15 mouse cellular contexts compared by ENCODE assay signal in the genomic region with DNA sequence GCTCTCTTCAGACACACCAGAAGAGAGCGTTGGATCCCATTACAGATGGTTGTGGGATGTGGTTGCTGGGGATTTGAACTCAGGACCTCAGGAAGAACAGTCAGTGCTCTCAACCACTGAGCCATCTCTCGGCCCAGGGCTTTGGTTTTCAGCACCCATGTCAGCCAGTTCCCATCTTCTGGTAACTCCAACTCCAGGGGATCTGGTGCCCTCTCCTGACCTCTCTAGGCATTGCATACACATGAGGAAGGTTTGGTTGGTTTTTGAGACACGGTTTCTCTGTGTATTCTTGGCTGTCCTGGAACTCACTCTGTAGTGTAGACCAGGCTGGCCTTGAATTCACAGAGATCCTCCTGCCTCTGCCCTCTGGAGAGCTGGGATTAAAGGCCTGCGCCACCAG.
A peak's percentile ranks its signal among the peaks of the same experiment; 100 is the strongest.
DNase-seq lines count a peak whose midpoint lies in the region; ATAC-seq and TF ChIP-seq lines count a peak whose summit lies in the region.
"Had no signal": no experiment of that assay in that cellular context is flagged by ENCODE, and none has a peak within 500 bp of the region (broad histone marks: within the 10 kb centered on the region; RNA-seq: fewer than 3 reads in every experiment).

No protein-coding gene starts in this region.

- H3K9ac ChIP-seq in embryonic facial prominence, embryonic 11.5 days (replicated peaks; ENCODE audit: low read length) = no peak overlapping the region
- H3K9ac ChIP-seq in liver, postnatal 0 days (replicated peaks) = no peak overlapping the region
- no peak overlapping the region for H3K9ac ChIP-seq in forebrain, postnatal 0 days
- H3K9ac ChIP-seq: forebrain, embryonic 13.5 days; neural tube, embryonic 15.5 days had no signal

- ATAC-seq in embryonic facial prominence, embryonic 11.5 days (replicated peaks; ENCODE audit: insufficient number of reproducible peaks, low FRiP score, low TSS enrichment, low read depth) = no peak
- ATAC-seq in liver, postnatal 0 days = 0 out of 2 replicates have a peak, but pooled peaks have one; percentile 25
- ATAC-seq in Patski = no peak
- ATAC-seq in forebrain, postnatal 0 days = no peak
- ATAC-seq: forebrain, embryonic 13.5 days; inflammation-experienced regulatory T-cells, adult 6 months had no signal

- peak; percentile 54 for TF ChIP-seq CTCF in liver, postnatal 0 days (IDR thresholded peaks at IDR 0.05; ENCODE audit: low read depth)
- peak; percentile 52 for TF ChIP-seq CTCF in Patski (IDR thresholded peaks at IDR 0.05)
- no peak for TF ChIP-seq CTCF in forebrain, postnatal 0 days (IDR thresholded peaks at IDR 0.05; ENCODE audit: low read depth)

- no peaks in the 10 kb centered on the region for H3K27me3 ChIP-seq in embryonic facial prominence, embryonic 11.5 days (ENCODE audit: control insufficient read depth, insufficient read depth, low read length)
- H3K27me3 ChIP-seq in embryonic facial prominence, embryonic 10.5 days (replicated peaks; ENCODE audit: low read depth, poor library complexity, severe bottlenecking) = no peaks in the 10 kb centered on the region
- no peaks in the 10 kb centered on the region for H3K27me3 ChIP-seq in liver, postnatal 0 days (ENCODE audit: insufficient read depth, low read length)
- H3K27me3 ChIP-seq in Patski = no peaks in the 10 kb centered on the region
- H3K27me3 ChIP-seq in forebrain, postnatal 0 days (ENCODE audit: insufficient read depth, low read length) = no peaks in the 10 kb centered on the region
- H3K27me3 ChIP-seq: forebrain, embryonic 13.5 days; neural tube, embryonic 15.5 days had no signal

- no peaks in the 10 kb centered on the region for H3K36me3 ChIP-seq in embryonic facial prominence, embryonic 11.5 days (replicated peaks; ENCODE audit: control insufficient read depth, insufficient read depth, low read depth, low read length)
- H3K36me3 ChIP-seq in embryonic facial prominence, embryonic 10.5 days (replicated peaks) = no peaks in the 10 kb centered on the region
- H3K36me3 ChIP-seq in liver, postnatal 0 days (replicated peaks; ENCODE audit: insufficient read depth, low read length) = no peaks in the 10 kb centered on the region
- no peaks in the 10 kb centered on the region for H3K36me3 ChIP-seq in forebrain, postnatal 0 days (ENCODE audit: insufficient read depth)
- H3K36me3 ChIP-seq: neural tube, embryonic 15.5 days had no signal

- no peak overlapping the region for H3K27ac ChIP-seq in embryonic facial prominence, embryonic 11.5 days (replicated peaks; ENCODE audit: low read depth, low read length)
- no peak overlapping the region for H3K27ac ChIP-seq in embryonic facial prominence, embryonic 10.5 days (replicated peaks)
- no peak overlapping the region for H3K27ac ChIP-seq in liver, postnatal 0 days (ENCODE audit: low read depth)
- H3K27ac ChIP-seq in forebrain, postnatal 0 days (ENCODE audit: low read depth, low read length) = no peak overlapping the region
- H3K27ac ChIP-seq: forebrain, embryonic 13.5 days; neural tube, embryonic 15.5 days had no signal

- H3K4me1 ChIP-seq in embryonic facial prominence, embryonic 11.5 days (ENCODE audit: control insufficient read depth, insufficient read depth, low read length) = no peaks in the 10 kb centered on the region
- peaks cover 14% of the 10 kb centered on the region for H3K4me1 ChIP-seq in embryonic facial prominence, embryonic 10.5 days
- 0 out of 2 replicates have a peak, but pooled peaks cover 2% of the 10 kb centered on the region for H3K4me1 ChIP-seq in liver, postnatal 0 days (ENCODE audit: insufficient read depth)
- H3K4me1 ChIP-seq in forebrain, postnatal 0 days (ENCODE audit: insufficient read depth) = no peaks in the 10 kb centered on the region
- H3K4me1 ChIP-seq: forebrain, embryonic 13.5 days had no signal

- CTCF ChIA-PET in Patski (lab: Charles Lee) = no interaction called here

- DNase-seq in embryonic facial prominence, embryonic 11.5 days (ENCODE audit: low spot score) = peak; percentile 10
- DNase-seq in embryonic facial prominence, embryonic 10.5 days (ENCODE audit: low spot score) = no peak
- DNase-seq in liver, postnatal 0 days = no peak
- no peak for DNase-seq in liver
- no peak for DNase-seq in Patski (ENCODE audit: low read depth, low spot score)
- DNase-seq in thymus, postnatal 14 days = peak; percentile 42
- no peak for DNase-seq in forebrain, postnatal 0 days
- no peak for DNase-seq in neural tube, embryonic 10.5 days (ENCODE audit: extremely low spot score, low spot score)
- DNase-seq: cerebellum, adult 8-10 months; gastrocnemius, postnatal 25 days; midbrain, embryonic 14.5 days; right cerebral cortex, postnatal 14 days had no signal

- no peaks in the 10 kb centered on the region for H3K9me3 ChIP-seq in embryonic facial prominence, embryonic 11.5 days (replicated peaks; ENCODE audit: control insufficient read depth, low read length)
- H3K9me3 ChIP-seq in embryonic facial prominence, embryonic 10.5 days = no peaks in the 10 kb centered on the region
- no peaks in the 10 kb centered on the region for H3K9me3 ChIP-seq in liver, postnatal 0 days (ENCODE audit: low read length)
- H3K9me3 ChIP-seq in forebrain, postnatal 0 days (ENCODE audit: low read length) = no peaks in the 10 kb centered on the region
- H3K9me3 ChIP-seq: forebrain, embryonic 13.5 days; neural tube, embryonic 15.5 days had no signal

- in situ Hi-C loops in Patski (cut with MboI; ENCODE audit: low pct_unique_long_range_greater_than_20kb) = loop anchor here (10.0 to 25.0 kb wide), 2 partner anchors 113 to 416 kb away; a partner anchor contains a TSS

- TF ChIP-seq EP300 in liver, postnatal 0 days (IDR thresholded peaks at IDR 0.05; ENCODE audit: low read depth) = no peak

- WGBS in embryonic facial prominence, embryonic 11.5 days = 89% methylated on average over 4 of the region's 4 CpGs
- WGBS in embryonic facial prominence, embryonic 10.5 days = 77% methylated on average over 4 of the region's 4 CpGs
- 71% methylated on average over 4 of the region's 4 CpGs for WGBS in liver, postnatal 0 days (ENCODE audit: insufficient replicate concordance)
- 87% methylated on average over 4 of the region's 4 CpGs for whole genome bisulfite sequencing in forebrain, postnatal 0 days

- H3K4me2 ChIP-seq in embryonic facial prominence, embryonic 11.5 days (ENCODE audit: low read depth, low read length) = no peak overlapping the region
- no peak overlapping the region for H3K4me2 ChIP-seq in liver, postnatal 0 days (ENCODE audit: low read depth, low read length)
- no peak overlapping the region for H3K4me2 ChIP-seq in forebrain, postnatal 0 days (ENCODE audit: low read depth)
- H3K4me2 ChIP-seq: forebrain, embryonic 13.5 days; neural tube, embryonic 15.5 days had no signal

- POLR2A ChIA-PET in Patski (lab: Charles Lee) = no interaction called here

- no peak overlapping the region for H3K4me3 ChIP-seq in embryonic facial prominence, embryonic 11.5 days (ENCODE audit: low read depth, low read length)
- H3K4me3 ChIP-seq in embryonic facial prominence, embryonic 10.5 days = no peak overlapping the region
- H3K4me3 ChIP-seq in liver, postnatal 0 days (ENCODE audit: low read depth, low read length) = no peak overlapping the region
- H3K4me3 ChIP-seq in forebrain, postnatal 0 days (ENCODE audit: low read depth, low read length) = no peak overlapping the region
- H3K4me3 ChIP-seq: forebrain, embryonic 13.5 days; neural tube, embryonic 15.5 days had no signal

Comparison
In these comparisons a context has a peak if more than half of its experiments do, and no peak if none do; other contexts are left out.
1. DNase-seq: peak in embryonic facial prominence, embryonic 11.5 days (single experiment) and thymus, postnatal 14 days (single experiment); none in embryonic facial prominence, embryonic 10.5 days (single experiment), liver, postnatal 0 days (single experiment), liver (single experiment), Patski (single experiment), forebrain, postnatal 0 days (single experiment) and neural tube, embryonic 10.5 days (single experiment).